Mouse (Mus musculus) kidney, adult 18-20 months (tissue): ENCODE data around the gene Tmem252.

ENCODE experiments used
- DNase-seq: peaks from one replicate; pipeline ENCODE4 v3.0.0; 2021

Gene Tmem252

GRCm38 (mm10) chr19:24673762-24674161, at the start of gene Tmem252:
Tmem252 (plus strand) TSS chr19:24674008.
- DNase-seq = peak; percentile 83

GRCm38 (mm10) chr19:24628049-24628448, 45.8 kb upstream of the Tmem252 start:
- no peak for DNase-seq

- no peak for DNase-seq
Measured at GRCm38 (mm10) chr19:24633008-24633407, 40.8 kb upstream of the Tmem252 start.

- peak; percentile 63 for DNase-seq
Measured at GRCm38 (mm10) chr19:24634602-24635001, 39.2 kb upstream of the Tmem252 start.

GRCm38 (mm10) chr19:24636616-24637015, 37.2 kb upstream of the Tmem252 start:
- no peak for DNase-seq

GRCm38 (mm10) chr19:24637988-24638387, 35.8 kb upstream of the Tmem252 start:
- no peak for DNase-seq

- no peak for DNase-seq
Measured at GRCm38 (mm10) chr19:24640982-24641381, 32.8 kb upstream of the Tmem252 start.

- DNase-seq = no peak
Measured at GRCm38 (mm10) chr19:24644971-24645370, 28.8 kb upstream of the Tmem252 start.

GRCm38 (mm10) chr19:24646162-24646829, 27.5 kb upstream of the Tmem252 start:
- DNase-seq = no peak

- no peak for DNase-seq
Measured at GRCm38 (mm10) chr19:24648016-24648415, 25.8 kb upstream of the Tmem252 start.

GRCm38 (mm10) chr19:24650428-24650827, 23.4 kb upstream of the Tmem252 start:
- DNase-seq = no peak

- DNase-seq = no peak
Measured at GRCm38 (mm10) chr19:24651595-24651994, 22.2 kb upstream of the Tmem252 start.

- no peak for DNase-seq
Measured at GRCm38 (mm10) chr19:24652342-24653019, 21.3 kb upstream of the Tmem252 start.

GRCm38 (mm10) chr19:24653230-24653799, 20.5 kb upstream of the Tmem252 start:
- DNase-seq = peak; percentile 56

GRCm38 (mm10) chr19:24656981-24657380, 16.8 kb upstream of the Tmem252 start:
- DNase-seq = no peak

- DNase-seq = no peak
Measured at GRCm38 (mm10) chr19:24662346-24662745, 11.5 kb upstream of the Tmem252 start.

GRCm38 (mm10) chr19:24665771-24666170, 8.0 kb upstream of the Tmem252 start:
- no peak for DNase-seq

- DNase-seq = no peak
Measured at GRCm38 (mm10) chr19:24667527-24667926, 6.3 kb upstream of the Tmem252 start.

GRCm38 (mm10) chr19:24671571-24671970, 2.2 kb upstream of the Tmem252 start:
- peak; percentile 76 for DNase-seq

GRCm38 (mm10) chr19:24672366-24672960, 1.3 kb upstream of the Tmem252 start:
- DNase-seq = peak; percentile 34

GRCm38 (mm10) chr19:24673331-24673730, 477 bp upstream of the Tmem252 start:
- peak; percentile 35 for DNase-seq

GRCm38 (mm10) chr19:24676429-24676828, 2.6 kb downstream of the Tmem252 start:
- no peak for DNase-seq

GRCm38 (mm10) chr19:24677242-24677984, 3.6 kb downstream of the Tmem252 start:
- no peak for DNase-seq
